Mouse (Mus musculus): Measurements from ENCODE around the gene Olfr187.

DNA sequence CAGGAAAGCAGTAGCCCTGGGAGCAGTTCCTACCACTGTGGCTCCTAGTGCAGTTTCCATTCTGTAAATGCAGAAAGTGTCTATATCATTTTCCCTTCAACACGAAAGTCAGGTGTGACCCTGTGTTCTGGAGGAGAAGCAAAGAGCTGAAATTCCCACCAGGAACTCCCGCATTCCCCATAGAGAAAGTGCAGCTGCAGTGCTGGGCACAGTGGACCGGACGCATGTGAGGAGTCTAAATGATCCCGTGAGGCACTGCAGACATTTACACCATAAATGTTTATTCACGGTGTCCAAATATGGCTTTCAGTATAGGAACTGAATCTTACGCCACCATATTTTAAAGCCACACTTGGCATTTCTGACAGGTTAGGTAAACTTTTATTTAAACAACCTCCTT is at the start of gene Olfr187:
- no peak for TF ChIP-seq POLR2A (IDR thresholded peaks at IDR 0.05; ENCODE audit: insufficient read length, low read depth)
- no peak for TF ChIP-seq MYOG (IDR thresholded peaks at IDR 0.05; ENCODE audit: control insufficient read depth in 1 of 3, insufficient read depth in 1 of 3, insufficient read length in 2 of 3, low read depth in 2 of 3)
- TF ChIP-seq USF1 (IDR thresholded peaks at IDR 0.05; ENCODE audit: low read depth), result no peak
- no peak for TF ChIP-seq SRF (IDR thresholded peaks at IDR 0.05; ENCODE audit: control insufficient read depth, insufficient read length, low read depth)
- no peak for TF ChIP-seq E2F4 (IDR thresholded peaks at IDR 0.05; ENCODE audit: insufficient read depth)
- TF ChIP-seq CEBPB (IDR thresholded peaks at IDR 0.05; ENCODE audit: insufficient read depth, poor library complexity, severe bottlenecking), result no peak

Data from myocyte (in vitro differentiated cells).